Comparison of ENCODE assay signal across 8 mouse cellular contexts in the genomic region with DNA sequence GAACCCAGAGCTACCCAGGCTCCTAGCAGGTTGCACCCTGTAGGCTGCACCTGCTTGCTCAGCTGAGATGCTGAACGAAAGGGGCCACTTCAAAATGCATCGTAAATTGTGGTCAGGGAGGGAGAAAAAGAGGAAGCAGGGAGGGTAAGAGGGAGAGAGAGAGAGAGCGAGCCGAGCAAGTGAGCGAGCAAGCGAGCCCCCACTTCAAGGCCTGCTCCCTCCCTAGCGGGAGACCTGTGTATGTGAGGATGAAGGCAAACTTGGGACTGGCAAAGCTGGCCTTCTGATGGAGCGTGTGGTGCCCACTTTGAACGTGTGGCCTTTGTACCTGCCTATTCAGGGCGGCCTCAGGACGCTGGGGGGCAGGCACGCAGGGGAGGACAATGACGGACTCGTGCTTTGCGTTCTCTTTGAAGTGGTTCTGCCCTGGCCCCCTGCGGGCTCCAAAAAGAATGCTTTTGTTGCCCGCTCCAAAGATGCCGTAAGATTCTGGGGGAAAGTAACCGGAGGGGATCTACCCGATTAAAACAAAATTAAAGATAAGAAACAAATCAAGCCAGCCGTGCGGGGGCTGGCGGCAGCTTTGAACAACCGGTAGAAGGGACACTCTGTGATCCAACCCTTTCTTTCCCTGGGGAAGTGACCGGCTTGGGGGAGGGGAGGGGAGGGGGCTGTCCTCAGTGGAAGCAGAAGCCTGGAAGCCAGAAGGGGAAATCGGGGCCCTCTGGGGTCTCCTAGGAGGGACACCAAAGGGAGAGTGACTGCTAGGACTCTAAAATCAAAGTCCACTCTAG.
DNase-seq lines count a peak whose midpoint lies in the region; ATAC-seq and TF ChIP-seq lines count a peak whose summit lies in the region.

No protein-coding gene starts in this region.

- peak; percentile 31 for DNase-seq in adrenal gland, adult 2 months
- no peak for DNase-seq in adrenal gland, adult 18-20 months (ENCODE audit: low spot score in 2 of 2)
- DNase-seq in A20 (ENCODE audit: low read depth, low spot score): peak; percentile 83
- peak; percentile 49 for DNase-seq in lung, postnatal 0 days (ENCODE audit: low spot score)
- peak; percentile 27 for DNase-seq in thymus, adult 2 months
- DNase-seq in gastrocnemius, postnatal 25 days: no peak
- DNase-seq in gastrocnemius, postnatal 14 days: no peak

- H3K4me1 ChIP-seq in lung, postnatal 0 days (ENCODE audit: insufficient read depth, low read depth, low read length): peaks cover 33% of the 10 kb centered on the region
- peaks cover 34% of the 10 kb centered on the region for H3K4me1 ChIP-seq in thymus, adult 2 months (replicated peaks; ENCODE audit: control insufficient read depth, insufficient read depth, low read length)

- no peaks in the 10 kb centered on the region for H3K36me3 ChIP-seq in lung, postnatal 0 days (ENCODE audit: insufficient read depth, low read length)
- H3K36me3 ChIP-seq in thymus, adult 2 months (ENCODE audit: control insufficient read depth, insufficient read depth, low read length): no peaks in the 10 kb centered on the region

- 0 out of 2 replicates have a peak overlapping the region, but pooled peaks have one; percentile 19 for H3K9ac ChIP-seq in lung, postnatal 0 days (replicated peaks; ENCODE audit: low read depth)

- intact Hi-C loops in gastrocnemius, postnatal 14 days (cut with DNase I; ENCODE audit: low total_unique reads): loop anchor here (10.0 kb wide), 1 partner anchor 164 kb away; no protein-coding TSS in a partner anchor

- peak; percentile 31 for TF ChIP-seq CTCF in lung, postnatal 0 days (IDR thresholded peaks at IDR 0.05)
- no peak for TF ChIP-seq CTCF in thymus, adult 2 months (IDR thresholded peaks at IDR 0.05; ENCODE audit: borderline replicate concordance, control insufficient read depth, extremely low read depth, insufficient read depth, low read length, poor library complexity)

- H3K9me3 ChIP-seq in lung, postnatal 0 days (ENCODE audit: low read length): no peaks in the 10 kb centered on the region

- H3K4me3 ChIP-seq in lung, postnatal 0 days (ENCODE audit: low read depth, low read length): peak overlapping the region; percentile 4
- no peak overlapping the region for H3K4me3 ChIP-seq in thymus, adult 2 months (ENCODE audit: control insufficient read depth, insufficient read depth, low read length)

- WGBS in lung, postnatal 0 days: 9% methylated on average over 26 of the region's 26 CpGs
- 7% methylated on average over 26 of the region's 26 CpGs for WGBS in thymus, adult 2 months

- ATAC-seq in granulocyte monocyte progenitor cell, adult 5-6 weeks (replicated peaks; ENCODE audit: poor library complexity, severe bottlenecking): peak; percentile 83
- no peak for ATAC-seq in lung, postnatal 0 days

- TF ChIP-seq POLR2A in thymus, adult 2 months (IDR thresholded peaks at IDR 0.05; ENCODE audit: control insufficient read depth, extremely low read depth, insufficient read depth, low read length, poor library complexity): no peak

- H3K27me3 ChIP-seq in lung, postnatal 0 days (replicated peaks; ENCODE audit: insufficient read depth, low read length): peaks cover 8% of the 10 kb centered on the region
- peaks cover 16% of the 10 kb centered on the region for H3K27me3 ChIP-seq in thymus, adult 2 months (ENCODE audit: control insufficient read depth, insufficient read depth, low read length)

- H3K27ac ChIP-seq in lung, postnatal 0 days (ENCODE audit: low read length): peak overlapping the region; percentile 85
- no peak overlapping the region for H3K27ac ChIP-seq in thymus, adult 2 months (ENCODE audit: control insufficient read depth, insufficient read depth, low read length)

- peak overlapping the region; percentile 51 for H3K4me2 ChIP-seq in lung, postnatal 0 days (replicated peaks; ENCODE audit: low read depth, low read length)

- no peak for TF ChIP-seq EP300 in lung, postnatal 0 days (IDR thresholded peaks at IDR 0.05)

Comparison
In these comparisons a context has a peak if more than half of its experiments do, and no peak if none do; other contexts are left out.
1. DNase-seq: peak in adrenal gland, adult 2 months (single experiment), A20 (single experiment), lung, postnatal 0 days (single experiment) and thymus, adult 2 months (single experiment); none in adrenal gland, adult 18-20 months (0 of 2), gastrocnemius, postnatal 25 days (single experiment) and gastrocnemius, postnatal 14 days (single experiment).